Mouse (Mus musculus): ENCODE measurements at regions not wholly inside any gene's neighbourhood (a gene's known extent, or its start where the extent isn't known, plus 50 kb on each side); places are given as distances from the start of the nearest gene placed in this dataset.

GRCm38 (mm10) chr3:40010051-40010450, 521.0 kb upstream of the Intu start:
- H3K9me3 ChIP-seq (ENCODE audit: low read length): no peaks in the 10 kb centered on the region
- 81% methylated on average over 5 of the region's 5 CpGs for WGBS
- no peaks in the 10 kb centered on the region for H3K36me3 ChIP-seq (ENCODE audit: insufficient read depth, low read length)
- H3K9ac ChIP-seq (replicated peaks; ENCODE audit: low read length): no peak overlapping the region
- H3K4me1 ChIP-seq (ENCODE audit: insufficient read depth, low read length): no peaks in the 10 kb centered on the region
- ATAC-seq (ENCODE audit: low FRiP score, low TSS enrichment): no peak
- H3K27me3 ChIP-seq (ENCODE audit: insufficient read depth, low read length): no peaks in the 10 kb centered on the region
- H3K4me2 ChIP-seq (replicated peaks; ENCODE audit: low read depth, low read length): no peak overlapping the region
- H3K27ac ChIP-seq (ENCODE audit: low read length): no peak overlapping the region
- no peak overlapping the region for H3K4me3 ChIP-seq (ENCODE audit: low read length)

DNA sequence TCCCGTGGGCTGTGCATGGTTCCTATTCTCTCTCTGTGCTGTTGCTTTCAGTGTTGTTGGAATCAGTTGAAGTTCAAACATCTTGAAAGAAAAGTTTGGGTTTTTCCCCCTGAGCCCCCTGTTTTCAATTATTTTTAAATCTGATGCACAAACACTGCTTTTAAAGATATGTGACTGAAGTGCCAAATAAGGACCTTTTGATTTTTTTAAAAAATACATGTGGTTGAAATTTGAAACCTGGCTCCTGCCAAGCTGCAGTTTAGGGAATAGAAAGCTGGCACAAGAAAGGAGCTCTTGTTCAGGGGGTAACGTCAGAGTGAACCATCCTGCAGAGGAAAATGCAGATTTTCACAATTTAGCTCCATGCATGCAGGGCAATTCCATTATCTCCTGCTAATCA, 509.4 kb upstream of the Intu start:
- H3K9ac ChIP-seq (replicated peaks; ENCODE audit: low read length): no peak overlapping the region
- H3K27me3 ChIP-seq (ENCODE audit: insufficient read depth, low read length): no peaks in the 10 kb centered on the region
- no peak overlapping the region for H3K4me2 ChIP-seq (replicated peaks; ENCODE audit: low read depth, low read length)
- WGBS: 17% methylated on average over 2 of the region's 2 CpGs
- ATAC-seq (ENCODE audit: low FRiP score, low TSS enrichment): no peak
- H3K9me3 ChIP-seq (ENCODE audit: low read length): no peaks in the 10 kb centered on the region
- no peak overlapping the region for H3K4me3 ChIP-seq (ENCODE audit: low read length)
- no peaks in the 10 kb centered on the region for H3K4me1 ChIP-seq (ENCODE audit: insufficient read depth, low read length)
- H3K27ac ChIP-seq (ENCODE audit: low read length): no peak overlapping the region
- no peaks in the 10 kb centered on the region for H3K36me3 ChIP-seq (ENCODE audit: insufficient read depth, low read length)

DNA sequence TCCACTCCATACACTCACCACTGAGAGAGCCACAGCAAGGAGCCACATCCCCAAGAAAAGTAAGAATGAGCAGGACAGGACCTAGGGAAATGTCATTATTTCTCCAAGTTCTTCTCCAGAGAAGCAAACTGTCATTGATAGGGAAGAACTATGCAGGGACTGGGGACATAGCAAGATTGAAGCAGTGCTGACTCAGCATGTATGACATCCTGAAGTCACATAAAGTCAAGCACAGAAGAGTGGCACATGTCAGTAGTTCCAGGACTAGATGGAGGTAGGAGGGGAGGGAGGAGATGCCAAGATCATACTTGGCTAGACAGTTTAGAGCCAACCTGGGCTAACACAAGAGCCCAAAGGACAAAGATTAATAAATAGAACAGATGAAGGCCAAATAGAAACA, 503.4 kb upstream of the Intu start:
- Histone ChIP-seq H3K36me3 (ENCODE audit: insufficient read depth, low read length) (no peaks in the 10 kb centered on the region), H3K4me1 (ENCODE audit: insufficient read depth, low read length) (no peaks in the 10 kb centered on the region), H3K9me3 (ENCODE audit: low read length) (no peaks in the 10 kb centered on the region), H3K27me3 (ENCODE audit: insufficient read depth, low read length) (no peaks in the 10 kb centered on the region), H3K4me2 (replicated peaks; ENCODE audit: low read depth, low read length) (no peak overlapping the region), H3K4me3 (ENCODE audit: low read length) (no peak overlapping the region), H3K9ac (replicated peaks; ENCODE audit: low read length) (no peak overlapping the region), H3K27ac (ENCODE audit: low read length) (no peak overlapping the region)
- no peak for ATAC-seq (ENCODE audit: low FRiP score, low TSS enrichment)

DNA sequence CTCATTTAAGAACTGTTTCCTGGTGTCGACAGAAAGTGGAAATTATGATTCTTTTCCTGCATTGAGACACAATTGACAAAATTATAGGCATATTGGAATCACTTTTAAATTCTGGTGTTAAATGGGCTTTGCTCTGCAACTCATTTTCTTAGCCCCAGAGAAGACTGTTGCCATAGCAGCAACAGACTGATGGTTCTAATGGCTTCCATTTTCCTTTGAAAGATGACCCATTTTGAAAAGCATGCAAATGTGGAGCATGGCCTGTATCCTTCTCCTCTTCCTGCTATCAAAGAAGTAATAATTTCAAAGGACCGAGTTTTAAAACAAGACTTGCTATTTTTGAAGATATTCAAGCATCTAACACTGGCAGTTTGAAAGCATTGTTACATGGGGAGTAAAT, 494.9 kb upstream of the Intu start:
- Histone ChIP-seq H3K4me1 (ENCODE audit: insufficient read depth, low read length) (no peaks in the 10 kb centered on the region), H3K4me3 (ENCODE audit: low read length) (no peak overlapping the region), H3K4me2 (replicated peaks; ENCODE audit: low read depth, low read length) (no peak overlapping the region), H3K36me3 (ENCODE audit: insufficient read depth, low read length) (no peaks in the 10 kb centered on the region), H3K27ac (ENCODE audit: low read length) (no peak overlapping the region), H3K9ac (replicated peaks; ENCODE audit: low read length) (no peak overlapping the region), H3K9me3 (ENCODE audit: low read length) (no peaks in the 10 kb centered on the region), H3K27me3 (ENCODE audit: insufficient read depth, low read length) (no peaks in the 10 kb centered on the region)
- no peak for ATAC-seq (ENCODE audit: low FRiP score, low TSS enrichment)
- WGBS: 83% methylated on average over 2 of the region's 2 CpGs

DNA sequence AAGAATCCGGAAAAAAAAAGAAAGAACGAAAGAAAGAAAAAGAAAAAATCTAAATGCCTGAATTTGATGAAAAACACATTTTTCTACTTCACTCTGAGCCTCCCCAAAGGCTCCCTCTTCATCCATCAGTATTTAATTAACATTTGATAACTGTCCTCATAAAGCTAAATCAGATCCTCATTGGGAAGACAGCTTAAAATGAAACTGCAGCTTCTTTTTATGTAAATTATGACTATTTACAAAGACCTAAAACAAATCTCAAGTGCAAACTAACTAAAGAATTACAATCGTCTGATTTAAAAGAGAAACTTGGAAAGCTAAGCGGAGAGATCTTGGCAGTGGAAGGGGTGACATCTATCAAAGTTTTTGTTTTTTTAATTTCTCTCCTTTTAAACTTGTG, 481.4 kb upstream of the Intu start:
- no peak for ATAC-seq (ENCODE audit: low FRiP score, low TSS enrichment)
- H3K4me3 ChIP-seq (ENCODE audit: low read length): no peak overlapping the region
- H3K9me3 ChIP-seq (ENCODE audit: low read length): no peaks in the 10 kb centered on the region
- H3K27ac ChIP-seq (ENCODE audit: low read length): no peak overlapping the region
- H3K4me1 ChIP-seq (ENCODE audit: insufficient read depth, low read length): no peaks in the 10 kb centered on the region
- H3K9ac ChIP-seq (replicated peaks; ENCODE audit: low read length): no peak overlapping the region
- H3K27me3 ChIP-seq (ENCODE audit: insufficient read depth, low read length): no peaks in the 10 kb centered on the region
- WGBS: 52% methylated on average over 4 of the region's 4 CpGs
- H3K36me3 ChIP-seq (ENCODE audit: insufficient read depth, low read length): no peaks in the 10 kb centered on the region
- H3K4me2 ChIP-seq (replicated peaks; ENCODE audit: low read depth, low read length): no peak overlapping the region

DNA sequence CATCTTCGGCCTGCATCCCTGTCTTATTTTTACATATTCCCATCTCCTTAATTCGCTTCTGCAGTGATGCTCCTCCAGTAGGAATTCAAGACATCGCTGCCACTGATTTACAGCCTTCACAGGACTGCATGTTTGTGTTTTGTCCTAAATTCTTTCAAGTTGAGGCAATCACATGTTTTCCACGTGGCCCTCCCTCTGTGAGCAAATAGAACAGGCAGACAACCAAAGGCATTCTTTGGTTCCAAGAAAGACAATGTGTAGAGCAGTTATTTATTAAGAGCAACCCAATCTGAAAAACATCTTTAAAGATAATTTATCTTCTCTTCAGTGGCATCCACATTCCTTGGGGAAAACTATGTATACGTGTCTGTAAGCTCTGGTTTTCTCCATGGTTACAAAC, 472.8 kb upstream of the Intu start:
- H3K27ac ChIP-seq (ENCODE audit: low read length): no peak overlapping the region
- no peak for ATAC-seq (ENCODE audit: low FRiP score, low TSS enrichment)
- H3K9me3 ChIP-seq (ENCODE audit: low read length): no peaks in the 10 kb centered on the region
- H3K9ac ChIP-seq (replicated peaks; ENCODE audit: low read length): no peak overlapping the region
- no peaks in the 10 kb centered on the region for H3K36me3 ChIP-seq (ENCODE audit: insufficient read depth, low read length)
- no peak overlapping the region for H3K4me3 ChIP-seq (ENCODE audit: low read length)
- H3K4me2 ChIP-seq (replicated peaks; ENCODE audit: low read depth, low read length): no peak overlapping the region
- 59% methylated on average over 5 of the region's 5 CpGs for WGBS
- H3K4me1 ChIP-seq (ENCODE audit: insufficient read depth, low read length): 0 out of 2 replicates have a peak, but pooled peaks cover 2% of the 10 kb centered on the region
- H3K27me3 ChIP-seq (ENCODE audit: insufficient read depth, low read length): no peaks in the 10 kb centered on the region

DNA sequence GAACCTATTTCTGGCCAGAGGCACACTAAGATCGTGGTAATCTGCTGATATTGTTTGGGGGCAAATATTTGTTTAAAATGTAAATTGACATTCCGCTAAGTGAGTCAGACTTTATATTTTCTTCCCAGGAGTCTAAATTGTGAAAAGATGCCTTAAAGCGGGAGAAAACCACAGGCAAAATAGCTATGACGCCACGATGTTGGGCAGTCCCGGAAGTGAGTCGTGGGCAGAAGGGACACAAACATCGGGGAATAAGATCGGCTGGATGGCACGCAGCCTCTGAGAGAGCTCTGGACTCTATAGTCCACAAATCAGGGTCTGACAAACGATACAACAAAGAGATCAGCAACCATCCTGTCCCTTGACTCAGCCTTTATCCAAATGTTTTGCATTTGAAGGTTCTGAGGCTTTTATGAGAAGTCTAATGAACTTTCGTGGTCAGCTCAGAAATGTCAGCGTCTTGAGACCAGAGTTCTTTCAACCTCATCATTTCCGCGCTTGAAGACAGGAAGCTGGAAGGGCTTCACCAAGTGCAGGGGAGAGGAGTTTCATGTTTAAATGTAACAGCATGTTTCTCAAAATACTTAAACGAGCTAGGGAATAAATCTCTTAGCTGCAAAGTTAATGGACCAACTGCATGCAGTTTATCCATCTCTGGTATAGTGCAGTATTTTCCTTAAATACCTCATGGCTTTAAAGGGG, 472.2 kb upstream of the Intu start:
- peak overlapping the region; percentile 7; the same call in 1 of the 2 replicates for H3K4me3 ChIP-seq (ENCODE audit: low read length)
- WGBS: 34% methylated on average over 16 of the region's 16 CpGs
- H3K27me3 ChIP-seq (ENCODE audit: insufficient read depth, low read length): no peaks in the 10 kb centered on the region
- no peak for ATAC-seq (ENCODE audit: low FRiP score, low TSS enrichment)
- H3K9me3 ChIP-seq (ENCODE audit: low read length): no peaks in the 10 kb centered on the region
- peak overlapping the region; percentile 52; the same call in 1 of the 2 replicates for H3K27ac ChIP-seq (ENCODE audit: low read length)
- 0 out of 2 replicates have a peak, but pooled peaks cover 2% of the 10 kb centered on the region for H3K4me1 ChIP-seq (ENCODE audit: insufficient read depth, low read length)
- H3K36me3 ChIP-seq (ENCODE audit: insufficient read depth, low read length): no peaks in the 10 kb centered on the region
- no peak overlapping the region for H3K9ac ChIP-seq (replicated peaks; ENCODE audit: low read length)
- H3K4me2 ChIP-seq (replicated peaks; ENCODE audit: low read depth, low read length): peak overlapping the region; percentile 32

GRCm38 (mm10) chr3:40070137-40070667, 460.9 kb upstream of the Intu start:
- Histone ChIP-seq H3K4me1 (ENCODE audit: insufficient read depth, low read length) (no peaks in the 10 kb centered on the region), H3K4me3 (ENCODE audit: low read length) (no peak overlapping the region), H3K9ac (replicated peaks; ENCODE audit: low read length) (no peak overlapping the region), H3K27ac (ENCODE audit: low read length) (no peak overlapping the region), H3K27me3 (ENCODE audit: insufficient read depth, low read length) (no peaks in the 10 kb centered on the region), H3K36me3 (ENCODE audit: insufficient read depth, low read length) (no peaks in the 10 kb centered on the region), H3K4me2 (replicated peaks; ENCODE audit: low read depth, low read length) (no peak overlapping the region), H3K9me3 (ENCODE audit: low read length) (no peaks in the 10 kb centered on the region)
- no peak for ATAC-seq (ENCODE audit: low FRiP score, low TSS enrichment)
- WGBS: 62% methylated on average over 8 of the region's 8 CpGs

GRCm38 (mm10) chr3:40076824-40077223, 454.3 kb upstream of the Intu start:
- H3K36me3 ChIP-seq (ENCODE audit: insufficient read depth, low read length): no peaks in the 10 kb centered on the region
- H3K9ac ChIP-seq (replicated peaks; ENCODE audit: low read length): no peak overlapping the region
- no peaks in the 10 kb centered on the region for H3K27me3 ChIP-seq (ENCODE audit: insufficient read depth, low read length)
- H3K27ac ChIP-seq (ENCODE audit: low read length): no peak overlapping the region
- H3K4me2 ChIP-seq (replicated peaks; ENCODE audit: low read depth, low read length): no peak overlapping the region
- H3K4me3 ChIP-seq (ENCODE audit: low read length): no peak overlapping the region
- no peak for ATAC-seq (ENCODE audit: low FRiP score, low TSS enrichment)
- H3K4me1 ChIP-seq (ENCODE audit: insufficient read depth, low read length): no peaks in the 10 kb centered on the region
- H3K9me3 ChIP-seq (ENCODE audit: low read length): no peaks in the 10 kb centered on the region
- WGBS: 78% methylated on average over 4 of the region's 4 CpGs

DNA sequence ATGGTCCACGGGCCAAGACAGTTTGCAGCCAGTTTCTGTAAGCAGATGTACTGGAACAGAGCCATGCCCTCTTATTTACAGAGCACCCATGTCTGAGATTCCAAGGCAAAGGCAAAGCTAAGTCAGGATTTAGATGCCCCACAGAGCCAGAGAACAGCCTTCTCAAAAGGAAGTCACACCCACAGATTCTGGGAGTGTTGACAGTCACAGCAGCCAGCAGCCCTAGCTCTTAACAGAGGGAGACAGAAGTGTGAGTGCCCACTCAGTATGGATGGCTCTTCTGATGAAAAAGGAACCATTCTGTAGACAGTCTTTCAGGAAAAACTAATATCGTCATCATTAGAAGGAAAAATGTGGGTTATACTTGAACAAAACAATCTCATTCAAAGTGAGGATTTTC, 446.0 kb upstream of the Intu start:
- Histone ChIP-seq H3K4me3 (ENCODE audit: low read length) (no peak overlapping the region), H3K4me1 (ENCODE audit: insufficient read depth, low read length) (no peaks in the 10 kb centered on the region), H3K36me3 (ENCODE audit: insufficient read depth, low read length) (no peaks in the 10 kb centered on the region), H3K4me2 (replicated peaks; ENCODE audit: low read depth, low read length) (no peak overlapping the region), H3K27me3 (ENCODE audit: insufficient read depth, low read length) (no peaks in the 10 kb centered on the region), H3K27ac (ENCODE audit: low read length) (no peak overlapping the region), H3K9me3 (ENCODE audit: low read length) (no peaks in the 10 kb centered on the region), H3K9ac (replicated peaks; ENCODE audit: low read length) (no peak overlapping the region)
- 80% methylated on average over 2 of the region's 2 CpGs for WGBS
- no peak for ATAC-seq (ENCODE audit: low FRiP score, low TSS enrichment)
